Mouse (Mus musculus): ENCODE measurements around the gene Ampd3.

The Ampd3 gene

GRCm38 (mm10) chr7:110822055-110822454 lies 54.0 kb downstream of the Ampd3 start:
- in situ Hi-C loops (cut with MboI; ENCODE audit: unreplicated experiment in 2 of 2), result no loop called here

DNA sequence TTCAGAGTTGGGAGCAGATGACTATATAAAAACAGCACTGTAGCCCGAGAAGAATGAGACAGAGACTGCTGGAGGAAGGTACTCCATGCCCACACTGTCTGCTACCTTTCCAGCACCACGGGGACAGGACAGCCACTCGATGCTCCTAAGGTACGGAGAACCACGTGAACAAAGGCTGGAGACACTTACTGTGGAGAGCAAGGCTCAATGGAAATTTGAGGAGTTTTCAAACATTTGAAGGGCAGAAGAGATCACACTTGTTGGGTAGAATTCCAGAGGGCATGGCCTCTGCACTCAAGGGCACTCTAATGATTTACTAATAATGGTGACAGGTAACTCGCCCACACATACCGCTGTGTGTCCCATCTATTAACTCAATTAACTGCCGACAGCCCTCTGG lies 55.1 kb downstream of the Ampd3 start:
- in situ Hi-C loops (cut with MboI; ENCODE audit: unreplicated experiment in 2 of 2), result no loop called here

DNA sequence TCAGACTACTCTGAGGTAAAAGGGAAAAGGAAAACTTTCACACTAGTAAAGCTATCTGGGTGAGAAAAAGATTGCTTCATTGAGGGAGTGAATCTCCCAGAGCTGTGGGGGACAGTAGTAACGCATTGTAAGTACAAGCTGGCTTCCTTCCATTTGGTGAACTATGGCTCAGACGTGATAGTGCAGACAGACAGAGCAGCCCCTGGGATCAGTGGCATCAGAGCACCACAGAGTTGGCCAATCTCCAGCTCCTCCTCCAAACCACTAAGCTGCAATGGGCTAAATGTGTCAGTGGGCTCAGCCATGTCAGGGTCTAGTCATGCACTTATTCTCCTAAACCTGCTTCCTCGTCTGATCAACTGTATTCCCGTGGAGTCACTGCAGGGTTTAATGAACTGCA lies 55.6 kb downstream of the Ampd3 start:
- in situ Hi-C loops (cut with MboI; ENCODE audit: unreplicated experiment in 2 of 2), result no loop called here

DNA sequence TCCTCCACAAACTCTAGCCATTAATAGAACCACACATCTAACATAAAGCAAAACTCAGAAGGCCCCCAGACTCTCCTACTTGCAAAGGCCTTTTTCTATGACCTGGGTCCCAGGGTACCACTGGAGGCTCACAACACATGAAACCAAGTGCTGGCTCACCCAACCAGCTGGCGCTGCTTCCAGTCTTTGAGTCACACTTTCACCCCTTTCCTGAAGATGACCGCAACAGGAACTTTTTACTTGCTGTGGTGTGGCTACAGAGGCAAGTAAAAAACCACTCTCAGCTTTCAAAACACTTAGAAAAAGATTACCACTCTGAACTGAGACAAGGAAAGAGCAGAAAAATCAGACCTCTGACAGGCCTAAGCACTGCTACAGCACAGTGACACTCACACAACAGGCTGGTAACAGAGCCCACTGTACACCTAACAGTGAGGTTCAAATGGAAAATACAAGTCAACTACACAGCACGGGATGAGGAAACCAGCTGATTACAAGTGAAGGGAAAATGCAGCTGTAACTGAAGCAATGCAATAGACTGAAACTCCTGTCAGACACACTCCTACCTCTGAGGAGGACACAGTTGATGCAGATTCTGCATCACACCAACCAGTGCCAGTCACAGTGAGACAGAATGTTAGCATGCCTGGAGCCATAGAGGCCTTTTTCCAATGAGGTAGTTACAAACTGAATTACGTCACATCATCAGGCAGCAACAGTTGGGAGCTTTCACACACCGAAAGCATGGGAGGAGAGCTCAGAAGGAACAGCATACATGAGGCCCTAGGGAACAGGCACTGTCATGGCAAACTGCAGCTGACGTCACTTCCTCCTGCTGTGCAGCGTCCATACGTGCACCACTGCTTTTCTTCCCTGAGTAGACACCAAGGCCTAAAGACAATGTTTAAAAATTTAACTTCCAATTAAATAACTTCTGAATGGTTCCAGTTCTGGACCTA lies 56.3 kb downstream of the Ampd3 start:
- in situ Hi-C loops (cut with MboI; ENCODE audit: unreplicated experiment in 2 of 2), result no loop called here

- in situ Hi-C loops (cut with MboI; ENCODE audit: unreplicated experiment in 2 of 2), result no loop called here
Observed at GRCm38 (mm10) chr7:110833024-110833423, 65.0 kb downstream of the Ampd3 start.

- in situ Hi-C loops (cut with MboI; ENCODE audit: unreplicated experiment in 2 of 2), result no loop called here
Observed at GRCm38 (mm10) chr7:110834018-110834417, 66.0 kb downstream of the Ampd3 start.

GRCm38 (mm10) chr7:110834522-110834921 lies 66.5 kb downstream of the Ampd3 start:
- in situ Hi-C loops (cut with MboI; ENCODE audit: unreplicated experiment in 2 of 2), result no loop called here

GRCm38 (mm10) chr7:110840332-110840731 lies 72.3 kb downstream of the Ampd3 start:
- in situ Hi-C loops (cut with MboI; ENCODE audit: unreplicated experiment in 2 of 2), result no loop called here

DNA sequence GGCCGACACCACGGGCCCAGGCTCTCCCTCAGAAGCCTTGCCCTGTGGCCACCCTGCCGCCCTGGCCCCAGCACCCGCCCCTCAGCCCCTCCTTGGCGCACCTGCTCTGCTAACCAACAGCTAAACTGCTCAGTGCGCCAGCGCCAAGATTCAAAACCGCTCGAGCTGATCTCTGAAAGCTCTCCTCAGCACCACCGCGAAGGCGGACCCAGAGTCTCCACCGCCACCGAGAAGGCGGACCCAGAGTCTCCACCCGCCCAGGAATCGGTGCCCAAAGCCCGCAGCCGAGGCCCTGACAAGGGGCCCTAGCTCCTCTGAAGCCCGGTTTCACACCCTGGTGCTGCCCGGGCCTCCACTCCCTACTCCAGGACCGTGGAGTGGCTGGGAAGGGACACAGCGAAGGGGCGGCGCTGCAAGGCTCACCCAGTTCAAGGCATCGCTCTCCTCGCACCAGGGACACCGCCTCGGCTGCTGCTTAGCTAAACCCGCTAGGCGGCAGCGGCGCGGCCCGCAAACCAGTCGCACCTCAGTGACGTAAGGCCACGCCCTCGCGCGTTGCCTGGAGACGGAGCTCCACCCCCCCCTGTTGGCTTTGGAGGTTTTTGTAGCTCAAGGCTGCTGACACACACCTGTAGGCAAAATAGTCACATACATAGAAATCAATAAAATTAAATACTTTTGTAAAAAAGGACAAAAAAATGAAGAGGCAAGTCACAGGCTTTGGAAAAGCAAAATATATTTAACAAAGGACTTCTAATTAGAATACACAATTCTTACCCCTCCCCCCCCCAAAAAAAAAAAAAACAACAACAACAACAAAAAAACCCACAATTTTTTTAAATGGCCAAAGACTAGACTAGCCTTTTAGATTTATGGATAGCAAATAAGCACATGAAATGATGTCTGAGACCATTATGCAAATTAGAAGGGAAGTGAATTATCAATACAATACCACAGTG lies 76.2 kb downstream of the Ampd3 start, which contains the start of gene Rnf141:
TSS of gene Rnf141 (minus strand) at position 542 of the 959 bp plus-strand sequence.
- in situ Hi-C loops (cut with MboI; ENCODE audit: unreplicated experiment in 2 of 2), result no loop called here

DNA sequence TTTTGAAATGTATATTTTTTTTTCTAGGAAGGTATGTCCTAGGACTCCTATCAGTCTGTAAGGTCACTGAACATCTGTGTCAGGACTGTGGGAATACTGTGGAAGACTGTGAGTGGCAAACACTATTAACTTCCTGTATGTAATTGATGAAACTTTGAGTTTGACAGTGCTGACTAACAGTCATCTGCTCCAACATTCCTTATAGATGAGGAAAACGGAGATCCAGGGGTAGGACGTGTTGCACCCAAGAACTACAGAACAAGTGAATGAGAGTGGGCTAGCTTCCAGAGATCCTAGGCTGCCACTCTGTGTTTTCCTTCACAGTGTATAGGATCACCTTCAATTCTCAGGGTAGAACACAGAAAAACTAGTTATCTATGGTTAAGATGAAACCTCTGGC lies 79.3 kb downstream of the Ampd3 start:
- in situ Hi-C loops (cut with MboI; ENCODE audit: unreplicated experiment in 2 of 2), result no loop called here

- in situ Hi-C loops (cut with MboI; ENCODE audit: unreplicated experiment in 2 of 2), result no loop called here
Observed at GRCm38 (mm10) chr7:110848371-110848770, 80.4 kb downstream of the Ampd3 start.

DNA sequence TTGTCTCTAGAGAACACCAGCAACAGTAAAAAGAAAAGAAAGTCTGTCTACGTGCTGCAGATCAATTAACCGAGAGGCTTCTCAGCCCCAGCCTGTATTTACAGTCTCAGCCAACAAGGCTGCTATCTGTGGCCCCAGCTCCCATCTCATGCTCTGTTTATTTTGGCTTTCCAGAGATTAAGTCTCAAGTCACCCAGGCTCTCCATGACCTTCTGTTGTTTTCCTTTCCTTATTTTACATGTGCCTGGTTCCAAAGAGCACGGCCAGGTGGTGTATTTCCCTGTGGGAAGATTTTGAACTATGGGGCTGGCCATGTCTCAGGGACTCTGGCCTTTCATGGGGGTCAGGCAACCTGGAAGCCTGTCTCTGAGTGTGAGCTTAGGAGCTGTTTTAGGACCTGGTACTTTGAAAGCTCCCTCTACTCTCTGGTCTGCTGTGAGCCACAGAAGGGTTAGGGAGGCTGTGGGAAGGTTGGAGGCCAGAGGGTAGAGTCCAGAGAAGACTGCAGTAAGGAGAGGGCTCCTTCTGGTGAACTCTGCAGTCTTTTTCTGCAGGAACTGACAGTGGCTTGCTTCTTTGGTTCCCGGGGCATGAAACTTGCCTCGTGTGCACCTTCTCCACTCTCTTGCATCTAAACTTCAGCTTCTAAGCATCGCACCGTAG lies 83.7 kb downstream of the Ampd3 start:
- in situ Hi-C loops (cut with MboI; ENCODE audit: unreplicated experiment in 2 of 2), result no loop called here

DNA sequence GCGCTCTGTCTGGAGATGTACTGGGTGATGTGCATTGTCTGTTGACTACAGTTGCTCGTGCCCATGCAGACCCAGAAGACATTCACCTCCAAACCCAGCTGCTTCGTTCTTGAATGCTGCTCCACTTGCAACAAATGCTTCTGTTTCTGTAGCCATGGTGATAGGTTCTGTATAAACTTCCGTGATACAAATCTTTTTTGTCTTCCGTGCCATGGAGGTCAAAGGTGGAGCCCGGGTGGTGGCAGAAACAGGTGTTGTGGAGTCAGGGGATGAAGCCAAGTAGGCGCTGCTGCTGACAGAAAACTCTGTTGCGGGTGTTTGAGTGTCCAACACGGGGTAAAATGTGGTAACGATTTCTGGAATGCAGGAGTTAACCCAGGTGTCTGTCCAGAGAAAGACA lies 85.6 kb downstream of the Ampd3 start:
- in situ Hi-C loops (cut with MboI; ENCODE audit: unreplicated experiment in 2 of 2), result no loop called here

DNA sequence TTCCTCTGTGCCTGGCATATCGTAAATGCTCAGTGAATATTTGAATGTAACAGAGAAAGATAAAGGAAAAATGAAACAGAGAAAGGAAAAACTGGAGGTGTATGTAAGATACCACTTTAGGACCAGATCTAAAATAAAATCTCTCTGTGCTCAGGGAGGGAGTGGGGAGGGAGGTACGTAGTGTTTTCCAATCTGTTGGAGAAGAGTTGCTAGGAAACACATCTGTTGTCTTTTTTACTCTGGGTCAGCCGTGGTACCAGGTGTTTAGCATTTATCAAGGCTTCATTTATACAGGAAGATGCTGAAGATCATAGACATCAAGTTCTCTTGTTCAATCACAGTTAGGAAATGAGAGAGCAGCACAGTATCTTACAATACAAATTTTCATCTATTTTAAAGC lies 86.5 kb downstream of the Ampd3 start:
- in situ Hi-C loops (cut with MboI; ENCODE audit: unreplicated experiment in 2 of 2), result no loop called here

DNA sequence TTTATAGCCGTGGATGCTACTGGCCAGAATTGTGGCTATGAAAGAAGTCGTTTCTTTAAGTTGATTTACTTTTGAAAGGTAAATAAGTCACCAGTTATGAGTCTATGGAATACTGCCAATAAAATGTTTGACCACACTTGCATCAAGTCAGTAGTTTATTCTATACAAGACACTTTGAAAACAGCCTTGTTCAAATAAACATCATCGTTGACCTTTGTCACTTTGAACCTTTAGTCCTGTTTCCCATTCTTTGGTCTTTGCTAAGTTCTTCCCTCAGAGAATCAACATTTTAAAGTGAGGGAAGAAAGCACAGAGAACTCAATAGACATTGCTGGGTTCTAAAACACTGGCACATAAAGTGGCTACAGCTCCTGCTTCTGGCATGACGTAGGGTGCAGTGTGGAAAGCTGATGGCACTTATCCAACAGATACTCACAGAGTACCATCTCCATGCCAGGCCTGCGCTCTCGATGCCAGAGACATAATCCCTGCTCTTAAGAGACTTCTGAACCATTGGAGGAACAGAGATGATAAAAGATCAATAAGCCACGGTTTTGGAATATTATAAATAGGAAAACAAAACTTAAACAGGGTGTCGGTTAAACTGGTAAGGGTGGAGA lies 87.0 kb downstream of the Ampd3 start:
- in situ Hi-C loops (cut with MboI; ENCODE audit: unreplicated experiment in 2 of 2), result no loop called here

DNA sequence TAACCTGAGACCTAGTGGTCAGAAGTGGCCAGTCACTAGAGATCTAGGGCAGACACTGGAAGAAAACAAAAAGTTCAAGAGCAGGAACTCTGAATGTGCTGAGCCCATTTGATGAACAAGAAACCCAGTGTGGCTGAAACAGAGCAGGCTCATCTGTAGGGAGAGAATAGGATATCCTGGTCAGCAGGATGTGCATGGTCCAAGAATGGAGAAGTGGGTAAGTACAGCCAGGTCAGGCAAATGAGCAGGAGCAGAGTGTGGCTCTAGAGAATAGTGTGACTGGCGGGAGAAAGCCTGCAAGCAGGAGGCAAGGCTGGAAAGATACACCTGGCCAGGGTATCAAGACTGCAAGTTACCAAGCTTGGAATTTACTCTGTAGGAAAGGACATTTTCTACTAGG lies 87.6 kb downstream of the Ampd3 start:
- in situ Hi-C loops (cut with MboI; ENCODE audit: unreplicated experiment in 2 of 2), result no loop called here

- in situ Hi-C loops (cut with MboI; ENCODE audit: unreplicated experiment in 2 of 2), result no loop called here
Observed at GRCm38 (mm10) chr7:110860129-110860528, 92.1 kb downstream of the Ampd3 start.

All from v-Abl transformed pro-B cells (cell line).